In the genomic region with DNA sequence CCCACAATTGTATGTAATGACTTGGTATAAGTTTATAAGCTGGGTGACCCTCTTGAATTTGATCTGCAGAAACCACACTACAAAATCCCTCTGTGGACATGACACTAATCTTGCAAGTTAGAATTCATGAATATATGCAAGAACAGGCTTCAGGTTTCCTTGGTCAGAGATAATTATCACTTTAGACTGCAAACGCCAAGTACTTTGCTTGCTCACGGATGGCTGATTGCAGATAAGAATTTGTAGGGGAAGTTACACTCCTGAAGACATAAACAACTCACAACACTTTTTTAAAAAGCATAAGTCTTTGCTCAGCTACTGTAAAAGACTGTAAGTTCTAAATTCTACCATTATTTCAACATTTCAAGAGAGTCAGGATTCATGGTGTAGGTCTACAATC, we compare ENCODE assay signal across 12 mouse cellular contexts.
"Had no signal": no experiment of that assay in that cellular context is flagged by ENCODE, and none has a peak within 500 bp of the region (broad histone marks: within the 10 kb centered on the region; RNA-seq: fewer than 3 reads in every experiment).

No protein-coding gene starts in this region.

- ATAC-seq: inflammation-experienced regulatory T-cells, adult 6 months; intestine, postnatal 0 days; midbrain, embryonic 13.5 days had no signal

- H3K4me3 ChIP-seq: left cerebral cortex, adult 2 months; limb, embryonic 15.5 days; midbrain, embryonic 13.5 days had no signal

- H3K9me3 ChIP-seq: limb, embryonic 15.5 days; midbrain, embryonic 13.5 days had no signal

- H3K27ac ChIP-seq: left cerebral cortex, adult 2 months; limb, embryonic 15.5 days; midbrain, embryonic 13.5 days had no signal

- H3K36me3 ChIP-seq: limb, embryonic 15.5 days; midbrain, embryonic 13.5 days had no signal

- H3K4me1 ChIP-seq: limb, embryonic 15.5 days; midbrain, embryonic 13.5 days had no signal

- H3K4me2 ChIP-seq: limb, embryonic 15.5 days; lung, embryonic 14.5 days; midbrain, embryonic 13.5 days had no signal

- DNase-seq: kidney, adult 8-10 months; kidney, postnatal 25 days; lung, embryonic 14.5 days; lung, postnatal 10 days; lung, postnatal 4 days; thymus, adult 18-20 months; thymus, postnatal 25 days had no signal

- H3K27me3 ChIP-seq: limb, embryonic 15.5 days; midbrain, embryonic 13.5 days had no signal

- H3K9ac ChIP-seq: limb, embryonic 15.5 days; lung, embryonic 14.5 days; midbrain, embryonic 13.5 days had no signal
